Mouse (Mus musculus) lung, postnatal 25 days (tissue): ENCODE measurements around the gene 4930402F06Rik.

ENCODE experiments used
- DNase-seq: peaks from one replicate; pipeline ENCODE4 v3.0.0; 2022; ENCODE audit warnings: low spot score

4930402F06Rik gene

GRCm38 (mm10) chr2:35417231-35417630 is 20.3 kb upstream of the 4930402F06Rik start:
- no peak for DNase-seq

DNA sequence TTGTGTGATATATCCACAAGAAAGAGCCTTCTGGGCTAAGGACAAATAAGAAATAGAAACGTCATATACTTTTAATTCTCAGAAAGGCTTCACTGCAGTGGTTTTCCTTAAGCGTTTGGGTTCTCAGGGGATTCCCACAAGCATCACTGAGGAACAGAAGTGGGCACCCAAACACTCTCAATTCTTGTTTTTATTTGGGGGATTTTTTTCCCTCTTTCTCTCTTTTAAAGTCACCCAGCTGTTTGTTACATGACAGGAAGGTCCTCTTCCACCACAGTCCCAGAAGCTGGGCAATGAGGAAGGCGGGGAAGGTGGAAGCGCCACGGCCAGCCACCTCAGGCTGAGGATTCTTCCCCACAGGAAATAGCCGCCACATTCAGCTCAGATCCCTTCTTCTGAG is 19.5 kb upstream of the 4930402F06Rik start:
- DNase-seq = no peak

GRCm38 (mm10) chr2:35412810-35413209 is 15.8 kb upstream of the 4930402F06Rik start:
- no peak for DNase-seq

DNA sequence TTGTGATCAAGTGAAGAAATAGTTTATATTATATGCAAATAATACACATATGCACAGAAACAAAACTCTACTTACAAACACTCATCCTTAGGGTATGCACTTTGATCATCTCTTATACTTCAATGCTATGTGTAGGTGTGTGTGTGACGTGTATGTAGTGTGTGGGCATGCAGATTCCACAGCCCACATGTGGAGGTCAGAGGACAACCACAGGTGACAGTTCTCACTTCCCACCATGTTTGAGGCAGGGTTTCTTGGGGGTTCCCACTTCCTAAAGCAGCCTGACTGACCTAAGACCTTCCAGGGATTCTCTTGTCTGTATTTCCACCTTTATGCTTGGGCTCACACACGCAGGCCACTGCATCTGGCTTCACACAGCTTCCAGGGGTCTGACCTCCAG is 15.3 kb upstream of the 4930402F06Rik start:
- DNase-seq = no peak

GRCm38 (mm10) chr2:35411640-35412190 is 14.7 kb upstream of the 4930402F06Rik start:
- DNase-seq = no peak

- no peak for DNase-seq
Measured at GRCm38 (mm10) chr2:35409466-35409865, 12.5 kb upstream of the 4930402F06Rik start.

DNA sequence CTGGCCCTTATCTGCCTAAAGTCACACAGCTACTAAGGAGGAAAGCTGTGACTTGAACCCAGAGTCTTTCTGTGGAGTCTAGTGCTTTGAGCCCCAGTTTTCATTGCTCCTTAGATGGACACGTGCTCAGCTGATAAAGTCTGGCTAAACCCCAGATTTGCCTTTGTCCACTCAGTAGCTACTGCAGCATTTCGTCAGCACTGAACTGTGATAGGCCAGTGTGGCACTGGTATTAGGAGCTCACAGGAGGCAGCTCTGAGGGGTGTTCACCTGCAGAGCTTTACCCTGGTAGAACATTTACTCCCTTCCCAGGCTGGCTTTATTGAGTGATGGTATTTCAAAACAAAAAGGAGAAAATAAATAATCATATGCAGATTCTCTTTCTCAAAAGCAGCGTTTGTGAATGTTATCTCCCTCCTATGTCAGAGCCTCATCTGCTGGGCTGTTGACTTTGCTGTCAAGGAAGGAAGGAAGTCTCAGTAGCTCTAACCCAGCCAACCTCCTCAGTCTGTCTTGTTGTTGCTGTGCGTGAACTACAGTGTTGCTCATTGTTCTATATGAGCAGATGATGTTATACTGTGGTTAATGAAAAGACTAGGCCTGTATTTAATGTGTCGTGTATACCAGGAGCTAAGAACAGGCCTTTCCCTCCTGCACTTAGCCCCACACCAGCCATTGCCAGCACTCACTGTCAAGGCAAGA is 11.6 kb upstream of the 4930402F06Rik start:
- no peak for DNase-seq

DNA sequence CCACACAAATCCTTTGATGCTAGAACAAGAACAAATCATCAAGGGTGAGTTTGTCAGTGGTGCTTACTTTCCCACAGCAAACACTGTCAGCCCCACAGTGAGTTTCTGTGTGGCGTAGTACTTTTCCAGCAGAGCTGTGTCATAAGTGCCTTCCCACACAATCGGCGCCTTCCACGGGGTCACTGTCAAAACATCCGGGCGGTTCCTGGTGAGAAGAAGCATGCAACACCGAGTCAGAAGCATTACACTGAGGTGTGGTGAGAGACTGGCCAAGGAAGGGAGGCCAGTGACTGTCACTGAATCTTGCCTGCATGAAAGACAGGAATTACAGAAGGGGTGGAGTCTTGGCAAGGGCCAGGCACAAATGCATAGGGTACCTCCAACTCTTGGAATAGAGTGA is 10.9 kb upstream of the 4930402F06Rik start:
- no peak for DNase-seq

- DNase-seq = no peak
Measured at GRCm38 (mm10) chr2:35407266-35407665, 10.3 kb upstream of the 4930402F06Rik start.

GRCm38 (mm10) chr2:35406611-35407010 is 9.6 kb upstream of the 4930402F06Rik start:
- DNase-seq = no peak

GRCm38 (mm10) chr2:35402391-35402790 is 5.4 kb upstream of the 4930402F06Rik start:
- DNase-seq = no peak

- DNase-seq = no peak
Measured at GRCm38 (mm10) chr2:35400739-35401138, 3.8 kb upstream of the 4930402F06Rik start.

DNA sequence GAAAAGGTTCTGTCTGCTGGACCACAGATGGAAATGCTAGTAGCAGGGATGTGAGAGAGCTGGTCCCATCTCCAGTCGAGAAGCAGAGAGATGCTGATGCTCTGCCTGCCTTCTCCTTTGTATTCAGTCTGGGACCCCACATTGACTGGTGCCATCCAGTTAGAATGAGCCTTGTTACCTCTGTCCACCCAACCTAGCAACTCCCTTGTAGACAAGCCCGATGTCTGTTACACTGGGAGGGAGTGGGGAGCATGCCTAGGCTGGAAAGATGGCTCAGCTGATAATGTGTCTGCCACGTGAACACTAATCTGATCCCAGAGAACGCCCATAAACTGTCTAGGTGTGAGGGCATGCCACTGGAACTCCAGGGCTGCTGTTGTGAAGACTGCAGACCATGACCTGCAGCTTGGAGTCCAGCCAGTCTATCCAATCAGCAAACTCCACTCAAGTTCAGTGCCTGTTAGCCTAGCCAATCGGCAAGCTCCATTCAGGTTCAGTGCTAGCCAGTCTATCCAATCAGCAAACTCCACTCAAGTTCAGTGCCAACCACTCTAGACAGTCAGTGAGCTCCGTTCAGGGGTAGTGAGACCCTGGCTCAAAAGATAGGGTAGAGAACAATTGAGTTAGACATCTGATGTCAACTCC is 1.3 kb upstream of the 4930402F06Rik start:
- no peak for DNase-seq

DNA sequence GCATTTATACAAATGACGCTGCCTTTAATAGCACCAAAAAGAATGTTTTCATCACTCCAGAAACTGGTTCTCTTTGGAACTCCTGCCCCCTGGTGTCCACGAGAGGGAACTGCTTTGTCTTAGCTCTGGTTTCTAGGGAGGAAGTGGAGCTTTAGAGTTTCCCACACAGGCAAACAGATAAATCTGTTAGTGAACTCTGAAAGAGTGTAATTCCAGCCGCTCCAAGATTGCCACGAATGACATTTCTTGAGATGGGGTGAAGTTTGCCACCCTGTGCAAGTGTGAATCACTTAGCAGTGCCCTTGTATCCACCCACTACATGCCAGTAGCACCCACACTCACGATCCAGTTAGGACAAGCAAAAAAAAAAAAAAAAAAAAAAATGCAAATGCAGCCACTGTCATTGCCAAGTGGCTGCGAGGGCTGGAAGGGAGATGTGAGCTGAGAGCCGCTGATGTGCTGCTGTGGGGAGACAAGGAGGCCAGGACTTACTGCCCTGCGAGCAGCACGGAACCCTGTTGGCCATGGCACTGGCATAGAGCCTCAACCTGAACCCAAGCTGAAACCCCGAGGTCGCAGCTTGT is 707 bp upstream of the 4930402F06Rik start:
- DNase-seq = peak; percentile 66

DNA sequence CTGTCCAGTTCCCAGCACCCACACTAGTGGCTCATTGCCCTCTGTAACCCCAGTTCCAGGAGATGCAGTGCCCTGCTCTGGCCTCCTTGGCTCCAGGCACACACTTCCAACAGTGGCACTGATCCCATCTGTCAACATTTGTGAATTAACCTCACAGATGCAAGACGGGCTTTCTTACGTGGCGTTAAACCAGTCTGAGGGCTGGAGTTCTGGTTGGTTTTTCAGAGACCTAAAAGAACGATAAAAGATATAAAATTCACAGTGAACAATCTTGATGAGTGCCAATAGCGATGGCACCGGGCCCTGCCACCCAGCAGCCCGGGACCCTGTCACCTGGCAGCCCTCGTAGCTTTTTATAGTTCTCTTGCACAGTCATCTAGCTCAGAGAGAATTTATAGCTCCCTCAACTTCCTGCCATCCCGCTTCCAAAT is 11.5 kb downstream of the 4930402F06Rik start:
- no peak for DNase-seq

DNA sequence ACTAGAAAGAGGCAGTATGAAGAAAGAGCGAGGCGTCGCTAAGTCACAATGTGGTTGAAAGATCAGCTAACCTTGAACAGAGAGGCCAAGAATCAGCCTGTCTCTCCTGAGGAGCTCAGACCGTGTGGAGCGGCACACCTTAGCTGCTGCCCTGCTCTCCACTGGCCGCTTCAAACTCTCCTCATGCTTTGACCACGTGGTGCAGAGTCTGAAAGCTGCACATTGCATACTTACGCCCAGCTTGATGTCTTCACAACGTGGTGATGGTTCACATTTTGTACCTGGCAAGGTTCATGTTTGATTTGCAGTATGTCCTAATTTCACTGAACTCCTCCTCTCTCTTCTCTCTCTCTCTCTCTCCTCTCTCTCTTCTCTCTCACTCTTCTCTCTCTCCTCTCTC is 17.7 kb downstream of the 4930402F06Rik start:
- DNase-seq = no peak

DNA sequence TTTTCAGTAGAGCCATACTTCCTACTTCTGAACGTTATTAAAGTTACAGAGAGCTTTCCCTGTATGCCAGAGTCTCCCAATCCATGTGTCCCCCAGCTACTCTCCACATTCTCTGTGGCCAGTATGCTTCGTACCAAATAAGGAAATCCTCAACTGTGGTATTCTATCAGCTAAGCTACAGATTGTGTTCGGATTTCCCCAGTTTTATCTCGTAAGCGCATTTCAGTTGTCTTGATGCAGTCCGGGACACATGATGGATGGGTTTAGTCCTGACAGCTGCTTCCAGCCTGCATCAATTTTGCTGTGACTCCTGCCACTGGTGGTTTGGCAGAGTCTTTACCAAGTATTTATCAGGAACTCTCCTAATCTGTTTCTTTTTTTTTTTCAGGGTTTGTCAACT is 19.4 kb downstream of the 4930402F06Rik start:
- DNase-seq = no peak

DNA sequence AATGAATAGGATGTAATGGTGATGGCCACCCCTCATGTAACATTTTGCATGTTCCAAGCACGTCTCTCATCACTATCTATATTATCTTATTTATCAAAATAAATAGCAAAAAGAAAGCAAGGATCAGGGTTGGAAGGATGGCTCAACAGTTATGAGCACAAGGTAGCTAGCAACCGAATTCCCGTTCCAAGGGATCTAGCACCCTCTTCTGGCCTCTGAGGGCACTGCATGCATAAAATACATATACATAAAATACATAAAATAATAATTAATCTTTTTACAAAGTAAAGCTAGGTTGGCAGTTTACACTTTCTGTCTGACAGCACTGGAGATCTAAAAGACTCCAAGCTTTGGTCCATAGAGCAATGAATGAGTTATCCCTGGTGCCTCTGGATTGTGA is 24.0 kb downstream of the 4930402F06Rik start:
- peak; percentile 26 for DNase-seq

DNA sequence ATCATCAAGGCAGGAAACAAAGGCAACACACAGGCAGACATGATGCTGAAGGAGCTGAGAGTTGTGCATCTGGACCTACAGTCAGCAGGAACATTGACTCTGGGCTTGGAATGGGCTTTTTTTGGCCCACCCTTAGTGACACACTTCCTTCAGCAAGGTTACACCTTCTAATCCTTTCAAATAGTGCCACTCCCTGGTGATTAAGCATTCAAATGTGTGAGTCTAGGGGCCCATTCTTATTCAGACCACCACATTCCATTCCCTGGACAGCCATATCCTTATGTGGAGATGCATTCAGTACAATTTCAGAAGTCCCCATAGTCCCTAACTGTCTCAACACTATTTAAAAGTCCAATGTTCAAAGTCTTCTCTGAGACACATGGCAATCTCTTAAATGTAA is 26.3 kb downstream of the 4930402F06Rik start:
- no peak for DNase-seq

DNA sequence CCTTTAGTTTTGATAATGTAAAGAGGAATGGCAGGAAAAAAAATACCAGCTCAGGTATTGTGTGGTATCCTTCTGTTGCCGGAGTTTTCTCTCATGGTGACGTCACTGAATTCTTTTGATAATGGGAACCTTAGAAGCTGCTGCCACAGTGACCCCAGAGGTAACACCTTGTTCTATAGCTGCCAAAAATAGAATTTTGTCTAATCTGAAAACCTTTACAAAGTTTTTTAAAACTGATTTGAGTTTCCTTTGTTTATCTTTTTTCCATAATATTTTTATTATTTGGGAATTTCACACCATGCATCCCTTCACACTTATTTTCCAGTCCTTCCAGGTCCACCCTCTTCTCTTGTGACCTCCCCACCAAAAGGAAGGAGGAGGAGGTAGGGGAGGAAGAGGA is 29.3 kb downstream of the 4930402F06Rik start, which contains the start of gene 4930568D16Rik:
Gene 4930568D16Rik, minus strand, starts transcription at position 101 of the 400 bp plus-strand sequence.
- DNase-seq = no peak

DNA sequence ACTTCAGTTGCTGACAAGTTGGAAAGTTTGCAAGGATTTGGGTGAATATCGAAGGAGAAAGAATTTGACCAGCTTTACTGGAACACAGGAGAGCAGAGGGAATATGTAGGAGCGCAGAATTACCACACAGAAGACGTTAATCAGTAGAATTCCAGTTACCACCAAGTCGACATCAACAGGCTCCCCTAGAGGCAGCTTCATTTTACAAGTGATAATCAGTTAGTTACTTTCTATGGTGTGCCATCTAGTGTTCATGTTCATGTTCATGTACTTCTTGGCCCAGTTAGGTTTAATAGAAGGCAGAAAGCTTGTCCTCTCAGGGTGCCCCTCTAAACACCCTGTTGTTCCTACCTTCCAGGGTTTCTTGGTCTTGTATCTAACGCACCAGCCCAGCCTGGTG is 47.8 kb downstream of the 4930402F06Rik start:
- DNase-seq = peak; percentile 58

- no peak for DNase-seq
Measured at GRCm38 (mm10) chr2:35345984-35346383, 51.0 kb downstream of the 4930402F06Rik start.

DNA sequence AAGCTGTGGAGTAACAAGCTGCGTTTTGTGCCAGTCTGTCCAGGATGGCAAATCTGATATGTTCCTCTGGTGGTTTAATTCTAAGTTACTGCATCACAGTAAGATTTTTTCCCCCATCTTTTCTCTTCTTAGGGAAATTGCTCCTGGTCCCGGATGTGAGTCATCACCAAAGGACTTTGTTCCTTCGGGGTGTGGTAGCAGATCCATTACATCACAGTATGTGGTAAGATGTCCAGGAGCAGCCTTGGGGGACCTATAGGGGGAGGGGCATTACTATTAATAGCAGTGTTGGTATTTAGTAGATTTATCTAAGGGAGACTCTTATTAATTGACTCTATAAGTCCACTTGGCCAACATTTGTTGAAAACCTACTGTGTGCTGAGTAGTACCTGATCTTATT is 54.4 kb downstream of the 4930402F06Rik start:
- no peak for DNase-seq
